Mouse (Mus musculus): ENCODE results near the gene Gabbr2. TPM values are rescaled to one million over a fixed set of nuclear protein-coding genes. Genes with fewer than 3 reads are reported as not detected.
A peak's percentile ranks its signal among the peaks of the same experiment; 100 is the strongest.

Gene Gabbr2
- polyA plus RNA-seq, 1 experiment from 2014 or later = 13.3 TPM

DNA sequence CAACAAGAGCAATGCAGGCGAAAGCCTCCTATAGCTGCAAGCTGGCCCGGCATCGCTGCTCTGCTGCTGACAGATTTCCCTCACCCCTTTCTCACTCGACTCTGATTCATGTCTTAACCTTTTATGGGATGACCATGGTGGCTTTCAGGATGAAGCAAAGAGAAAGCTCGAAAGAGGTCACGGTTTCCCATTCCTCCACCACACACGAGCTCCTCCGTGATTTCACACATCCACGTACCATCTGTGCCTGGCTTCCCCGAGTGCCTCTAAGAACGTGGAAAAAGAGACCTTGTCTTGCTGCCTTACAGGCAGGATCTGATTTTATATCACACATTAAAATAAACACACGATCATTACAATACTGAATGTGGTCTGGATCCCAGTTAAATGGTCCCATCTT lies 220.6 kb downstream of the Gabbr2 start:
- no peak for ATAC-seq
- no peak overlapping the region for H3K27ac ChIP-seq (ENCODE audit: low read depth, low read length)

DNA sequence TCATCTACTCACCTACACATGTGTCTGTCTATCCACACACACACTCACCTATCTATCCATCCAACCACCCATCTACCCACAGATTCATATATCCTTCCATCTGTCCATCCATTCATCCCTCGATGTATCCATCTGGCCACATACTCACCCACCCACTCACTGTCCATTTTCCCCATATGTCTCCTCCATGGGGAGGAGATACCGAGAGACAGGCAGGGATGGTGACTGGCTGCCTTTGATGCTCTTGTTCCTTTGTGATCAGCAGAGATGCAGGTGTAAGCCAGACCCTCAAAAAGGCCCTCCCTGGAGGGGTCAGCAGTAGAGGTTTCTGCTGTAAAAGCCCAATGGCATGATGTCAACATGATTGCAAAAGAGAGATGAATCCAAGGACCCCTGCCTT lies 221.0 kb downstream of the Gabbr2 start:
- Histone ChIP-seq H3K9ac (ENCODE audit: low read depth, low read length) (no peak overlapping the region), H3K4me2 (ENCODE audit: low read length) (no peak overlapping the region), H3K36me3 (ENCODE audit: control insufficient read depth, insufficient read depth, low read length) (no peaks in the 10 kb centered on the region), H3K4me3 (ENCODE audit: low read length) (no peak overlapping the region), H3K27ac (ENCODE audit: low read depth, low read length) (no peak overlapping the region), H3K9me3 (ENCODE audit: control insufficient read depth, low read length) (no peaks in the 10 kb centered on the region), H3K27me3 (replicated peaks; ENCODE audit: control insufficient read depth, insufficient read depth, low read length) (no peaks in the 10 kb centered on the region), H3K4me1 (ENCODE audit: control insufficient read depth, insufficient read depth, low read depth, low read length) (0 out of 2 replicates have a peak, but pooled peaks cover 2% of the 10 kb centered on the region)
- ATAC-seq = no peak
- WGBS = 80% methylated on average over 2 of the region's 2 CpGs

More for the DNA sequence above, 220.6 kb downstream of the Gabbr2 start:
- Histone ChIP-seq H3K9me3 (ENCODE audit: control insufficient read depth, low read length) (no peaks in the 10 kb centered on the region), H3K36me3 (ENCODE audit: control insufficient read depth, insufficient read depth, low read length) (no peaks in the 10 kb centered on the region), H3K4me1 (ENCODE audit: control insufficient read depth, insufficient read depth, low read depth, low read length) (0 out of 2 replicates have a peak, but pooled peaks cover 2% of the 10 kb centered on the region), H3K9ac (ENCODE audit: low read depth, low read length) (no peak overlapping the region), H3K4me2 (ENCODE audit: low read length) (no peak overlapping the region), H3K4me3 (ENCODE audit: low read length) (no peak overlapping the region), H3K27me3 (replicated peaks; ENCODE audit: control insufficient read depth, insufficient read depth, low read length) (no peaks in the 10 kb centered on the region)
- 72% methylated on average over 12 of the region's 12 CpGs for WGBS

DNA sequence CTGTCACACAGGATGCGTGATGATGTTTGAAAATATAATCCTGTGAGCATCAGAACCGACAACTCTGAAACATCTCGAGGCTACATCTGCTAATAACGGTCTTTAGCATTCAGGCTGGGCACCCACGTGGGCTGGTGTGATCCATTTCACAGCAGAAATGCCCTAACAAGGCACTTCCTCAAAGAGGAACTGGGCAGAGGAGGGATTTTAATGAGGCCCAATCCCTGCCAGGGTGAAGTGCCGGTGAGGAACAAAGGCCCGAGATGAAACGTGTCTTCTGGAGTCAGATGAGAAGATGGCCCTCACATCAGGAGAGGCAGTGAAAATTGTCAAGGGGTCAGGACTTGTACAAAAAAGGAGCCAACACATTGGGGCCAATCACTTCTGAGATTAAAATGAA lies 221.6 kb downstream of the Gabbr2 start:
- no peaks in the 10 kb centered on the region for H3K27me3 ChIP-seq (replicated peaks; ENCODE audit: control insufficient read depth, insufficient read depth, low read length)
- H3K4me1 ChIP-seq (ENCODE audit: control insufficient read depth, insufficient read depth, low read depth, low read length) = 0 out of 2 replicates have a peak, but pooled peaks cover 2% of the 10 kb centered on the region
- H3K36me3 ChIP-seq (ENCODE audit: control insufficient read depth, insufficient read depth, low read length) = no peaks in the 10 kb centered on the region
- H3K4me2 ChIP-seq (ENCODE audit: low read length) = no peak overlapping the region
- WGBS = 80% methylated on average over 8 of the region's 8 CpGs
- no peak for ATAC-seq
- no peak overlapping the region for H3K27ac ChIP-seq (ENCODE audit: low read depth, low read length)
- H3K9ac ChIP-seq (ENCODE audit: low read depth, low read length) = no peak overlapping the region
- no peak overlapping the region for H3K4me3 ChIP-seq (ENCODE audit: low read length)
- H3K9me3 ChIP-seq (ENCODE audit: control insufficient read depth, low read length) = no peaks in the 10 kb centered on the region

DNA sequence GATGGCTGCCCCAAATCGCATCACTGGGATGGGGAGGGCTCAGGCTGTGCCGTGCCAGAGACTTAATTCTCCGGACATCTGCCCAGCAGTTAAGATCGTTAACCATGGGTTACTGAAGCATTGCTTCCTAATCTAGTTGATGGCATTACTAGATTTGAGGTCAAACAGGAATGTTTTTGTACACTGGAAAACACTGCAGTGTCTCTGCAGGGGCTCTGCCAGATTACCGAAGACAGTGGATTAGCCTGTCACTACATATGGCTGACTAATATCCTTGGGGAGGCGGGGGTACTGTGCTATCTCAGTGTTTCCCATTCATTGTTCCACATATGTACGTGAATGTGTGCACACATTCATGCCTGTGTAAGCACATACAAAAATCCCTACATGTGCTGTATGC lies 225.3 kb downstream of the Gabbr2 start:
- Histone ChIP-seq H3K4me3 (ENCODE audit: low read length) (no peak overlapping the region), H3K4me2 (ENCODE audit: low read length) (no peak overlapping the region), H3K9ac (ENCODE audit: low read depth, low read length) (no peak overlapping the region), H3K4me1 (ENCODE audit: control insufficient read depth, insufficient read depth, low read depth, low read length) (no peaks in the 10 kb centered on the region), H3K27me3 (replicated peaks; ENCODE audit: control insufficient read depth, insufficient read depth, low read length) (no peaks in the 10 kb centered on the region), H3K9me3 (ENCODE audit: control insufficient read depth, low read length) (no peaks in the 10 kb centered on the region), H3K27ac (ENCODE audit: low read depth, low read length) (no peak overlapping the region), H3K36me3 (ENCODE audit: control insufficient read depth, insufficient read depth, low read length) (no peaks in the 10 kb centered on the region)
- peak; percentile 41; the same call in 1 of the 2 replicates for ATAC-seq
- 57% methylated on average over 7 of the region's 7 CpGs for WGBS

DNA sequence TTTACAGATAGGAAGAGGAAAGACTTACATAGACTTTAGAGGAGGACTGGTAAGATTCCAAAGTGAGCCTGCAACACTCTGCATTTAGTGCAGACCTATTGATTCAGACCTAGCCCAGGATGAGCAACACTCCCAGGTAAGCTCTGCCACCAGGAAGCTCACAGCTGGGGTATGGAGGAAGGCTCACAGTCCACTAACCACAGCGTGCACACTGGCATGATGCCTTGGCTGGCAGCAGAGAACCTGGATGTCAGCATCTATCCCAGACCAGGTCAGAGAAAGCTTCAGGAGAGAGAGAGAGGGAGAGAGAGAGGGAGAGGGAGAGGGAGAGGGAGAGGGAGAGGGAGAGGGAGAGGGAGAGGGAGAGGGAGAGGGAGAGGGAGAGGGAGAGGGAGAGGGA lies 231.8 kb downstream of the Gabbr2 start:
- no peak overlapping the region for H3K4me2 ChIP-seq (ENCODE audit: low read length)
- WGBS = 68% methylated on average over 1 of the region's 1 CpGs
- H3K27me3 ChIP-seq (replicated peaks; ENCODE audit: control insufficient read depth, insufficient read depth, low read length) = no peaks in the 10 kb centered on the region

DNA sequence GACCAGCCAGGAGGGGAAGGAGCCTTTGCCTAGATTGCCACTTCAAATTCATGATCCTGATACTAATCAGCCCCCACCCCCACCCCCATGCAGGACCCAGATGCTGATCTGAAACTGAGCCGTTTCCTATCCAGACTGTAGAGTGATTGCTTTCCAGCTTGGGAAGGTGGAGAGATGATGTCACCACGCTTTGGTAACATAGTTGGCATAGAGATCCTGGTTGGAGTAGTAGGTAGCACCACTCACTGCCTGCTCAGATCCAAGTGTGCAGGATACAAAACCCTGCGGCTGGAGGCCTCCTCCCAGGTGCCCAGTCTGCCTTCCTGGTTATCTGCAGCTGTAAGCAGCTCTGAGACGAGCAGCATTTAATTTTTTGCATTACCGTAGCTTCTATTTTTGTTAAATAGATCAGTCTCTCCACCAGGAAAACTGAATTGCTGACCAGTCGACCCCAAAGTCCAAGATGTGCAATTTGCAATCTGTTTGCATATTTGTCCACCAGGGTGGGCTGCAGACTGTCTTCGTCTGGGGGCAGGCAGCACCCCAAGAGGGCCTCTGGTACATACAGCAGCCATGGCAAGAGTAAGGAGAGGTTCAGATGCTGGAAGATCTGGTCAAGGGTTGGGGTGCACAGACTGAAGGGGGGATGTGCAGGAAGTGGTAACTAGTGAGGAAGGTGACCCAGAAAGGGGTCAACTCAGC lies 233.2 kb downstream of the Gabbr2 start:
- 70% methylated on average over 7 of the region's 7 CpGs for WGBS
- Histone ChIP-seq H3K27ac (ENCODE audit: low read depth, low read length) (no peak overlapping the region), H3K4me3 (ENCODE audit: low read length) (no peak overlapping the region), H3K4me2 (ENCODE audit: low read length) (no peak overlapping the region), H3K27me3 (replicated peaks; ENCODE audit: control insufficient read depth, insufficient read depth, low read length) (no peaks in the 10 kb centered on the region), H3K4me1 (ENCODE audit: control insufficient read depth, insufficient read depth, low read depth, low read length) (no peaks in the 10 kb centered on the region), H3K36me3 (ENCODE audit: control insufficient read depth, insufficient read depth, low read length) (no peaks in the 10 kb centered on the region), H3K9me3 (ENCODE audit: control insufficient read depth, low read length) (no peaks in the 10 kb centered on the region), H3K9ac (ENCODE audit: low read depth, low read length) (no peak overlapping the region)
- no peak for ATAC-seq

More for the DNA sequence above, 231.8 kb downstream of the Gabbr2 start:
- Histone ChIP-seq H3K9ac (ENCODE audit: low read depth, low read length) (no peak overlapping the region), H3K27ac (ENCODE audit: low read depth, low read length) (no peak overlapping the region), H3K9me3 (ENCODE audit: control insufficient read depth, low read length) (no peaks in the 10 kb centered on the region), H3K4me3 (ENCODE audit: low read length) (no peak overlapping the region), H3K36me3 (ENCODE audit: control insufficient read depth, insufficient read depth, low read length) (no peaks in the 10 kb centered on the region), H3K4me1 (ENCODE audit: control insufficient read depth, insufficient read depth, low read depth, low read length) (no peaks in the 10 kb centered on the region)
- ATAC-seq = no peak

DNA sequence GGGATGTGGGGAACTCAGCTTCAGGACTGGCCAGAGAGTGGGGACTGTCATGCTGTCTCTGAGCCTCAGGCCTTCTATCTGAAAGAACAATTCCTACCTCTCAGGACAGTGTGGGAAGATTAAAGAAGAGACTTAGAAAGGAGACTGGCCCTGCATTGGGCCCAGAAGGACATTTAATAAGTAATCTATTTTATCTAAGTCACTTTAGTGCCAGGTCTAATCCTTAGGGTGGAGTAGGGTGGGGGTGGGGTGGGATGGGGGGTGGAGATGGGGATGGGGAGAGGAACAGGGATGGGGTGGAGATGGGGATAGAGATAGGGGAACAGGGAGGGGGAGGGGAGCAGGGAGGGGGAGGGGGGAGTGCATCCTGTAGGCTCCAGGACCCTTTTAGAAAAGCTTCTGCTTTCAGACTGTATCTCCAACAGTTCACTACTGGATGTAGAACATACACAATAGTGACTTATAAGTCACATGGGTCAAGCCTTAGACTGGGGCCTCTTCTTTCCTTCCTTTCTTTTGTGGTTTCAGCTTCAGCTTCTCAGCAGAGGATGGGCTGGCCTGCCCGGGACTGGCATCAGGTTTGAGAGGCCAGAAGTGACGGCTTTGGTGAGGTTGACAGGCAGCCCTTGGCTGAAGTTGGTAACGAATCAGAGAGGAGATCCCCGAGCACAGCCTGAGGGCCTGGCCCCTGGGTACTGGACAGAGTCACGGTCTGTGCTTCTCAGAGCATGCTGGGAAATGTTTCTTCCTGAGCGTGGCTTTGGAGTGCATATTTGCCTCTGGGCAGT lies 237.1 kb downstream of the Gabbr2 start:
- no peaks in the 10 kb centered on the region for H3K9me3 ChIP-seq (ENCODE audit: control insufficient read depth, low read length)
- H3K4me3 ChIP-seq (ENCODE audit: low read length) = no peak overlapping the region
- 32% methylated on average over 6 of the region's 6 CpGs for WGBS
- no peak overlapping the region for H3K27ac ChIP-seq (ENCODE audit: low read depth, low read length)
- H3K27me3 ChIP-seq (replicated peaks; ENCODE audit: control insufficient read depth, insufficient read depth, low read length) = no peaks in the 10 kb centered on the region
- no peaks in the 10 kb centered on the region for H3K36me3 ChIP-seq (ENCODE audit: control insufficient read depth, insufficient read depth, low read length)
- ATAC-seq = no peak; the same call in 1 of the 2 replicates
- no peak overlapping the region for H3K4me2 ChIP-seq (ENCODE audit: low read length)
- H3K4me1 ChIP-seq (ENCODE audit: control insufficient read depth, insufficient read depth, low read depth, low read length) = no peaks in the 10 kb centered on the region; the same call in 1 of the 2 replicates
- 0 out of 2 replicates have a peak overlapping the region, but pooled peaks have one; percentile 23 for H3K9ac ChIP-seq (ENCODE audit: low read depth, low read length)

DNA sequence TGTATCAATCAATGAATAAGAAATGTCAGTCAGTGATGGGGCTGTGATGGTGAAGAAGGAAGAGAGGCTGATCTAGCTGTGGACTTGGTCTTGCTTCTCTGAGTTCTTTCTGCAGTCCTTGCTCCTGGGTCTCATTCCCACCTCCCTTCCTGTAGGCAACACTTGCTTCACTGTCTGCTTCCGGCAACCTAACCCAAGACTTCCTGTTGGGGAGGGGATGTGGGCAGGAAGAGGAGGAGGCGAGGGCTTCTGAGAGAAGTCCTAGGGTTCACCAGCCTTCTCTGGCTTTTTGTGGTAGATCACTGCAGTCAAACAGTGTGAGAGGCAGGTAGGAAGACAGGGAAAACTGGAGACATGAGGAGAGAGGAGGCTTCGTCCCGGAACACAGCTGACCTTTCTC lies 239.4 kb downstream of the Gabbr2 start:
- H3K9ac ChIP-seq (ENCODE audit: low read depth, low read length) = no peak overlapping the region
- H3K27me3 ChIP-seq (replicated peaks; ENCODE audit: control insufficient read depth, insufficient read depth, low read length) = no peaks in the 10 kb centered on the region
- 77% methylated on average over 4 of the region's 4 CpGs for WGBS
- peaks cover 3% of the 10 kb centered on the region for H3K4me1 ChIP-seq (ENCODE audit: control insufficient read depth, insufficient read depth, low read depth, low read length)
- no peak for ATAC-seq
- H3K9me3 ChIP-seq (ENCODE audit: control insufficient read depth, low read length) = no peaks in the 10 kb centered on the region
- H3K27ac ChIP-seq (ENCODE audit: low read depth, low read length) = no peak overlapping the region
- H3K4me3 ChIP-seq (ENCODE audit: low read length) = no peak overlapping the region
- no peaks in the 10 kb centered on the region for H3K36me3 ChIP-seq (ENCODE audit: control insufficient read depth, insufficient read depth, low read length)
- no peak overlapping the region for H3K4me2 ChIP-seq (ENCODE audit: low read length)

DNA sequence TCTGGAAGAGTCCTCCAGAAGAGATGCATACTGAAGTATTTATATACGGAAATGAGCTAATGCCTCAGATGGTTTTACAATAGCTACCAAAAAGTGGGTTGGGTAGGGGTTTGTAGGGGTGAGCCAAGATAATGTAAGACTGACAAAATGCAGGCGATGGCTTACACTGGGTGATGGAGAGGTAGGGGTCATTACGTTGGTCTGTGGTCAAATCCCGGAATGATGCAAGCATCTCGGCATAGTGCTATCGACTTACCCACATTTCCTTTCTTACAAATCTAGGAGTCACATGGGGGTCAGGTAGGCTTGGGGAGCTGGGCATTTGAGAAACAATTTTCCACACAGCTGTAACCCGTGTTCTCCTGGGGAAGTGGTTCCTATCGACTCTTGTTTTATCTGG lies 242.7 kb downstream of the Gabbr2 start:
- Histone ChIP-seq H3K36me3 (ENCODE audit: control insufficient read depth, insufficient read depth, low read length) (no peaks in the 10 kb centered on the region), H3K27ac (ENCODE audit: low read depth, low read length) (no peak overlapping the region), H3K9ac (ENCODE audit: low read depth, low read length) (no peak overlapping the region), H3K27me3 (replicated peaks; ENCODE audit: control insufficient read depth, insufficient read depth, low read length) (no peaks in the 10 kb centered on the region), H3K4me1 (ENCODE audit: control insufficient read depth, insufficient read depth, low read depth, low read length) (peaks cover 9% of the 10 kb centered on the region), H3K9me3 (ENCODE audit: control insufficient read depth, low read length) (no peaks in the 10 kb centered on the region), H3K4me3 (ENCODE audit: low read length) (no peak overlapping the region), H3K4me2 (ENCODE audit: low read length) (no peak overlapping the region)
- no peak for ATAC-seq
- 80% methylated on average over 8 of the region's 8 CpGs for WGBS
